Mouse (Mus musculus) testis, adult 2 months (tissue): ENCODE measurements at regions not wholly inside any gene's neighbourhood (a gene's known extent, or its start where the extent isn't known, plus 50 kb on each side); places are given as distances from the start of the nearest gene placed in this dataset.

ENCODE experiments used
- CTCF ChIP-seq: fragments of 200-500 bp; IDR thresholded peaks from 2 replicates; pipeline ENCODE4 v1.5.1; 2012; ENCODE audit warnings: low read depth, mild to moderate bottlenecking, inconsistent platforms, low read length, moderate library complexity; ENCODE audit not compliant: control insufficient read depth, insufficient read depth, insufficient replicate concordance
- POLR2A ChIP-seq: fragments of 200-500 bp; IDR thresholded peaks from 2 replicates; pipeline ENCODE4 v1.6.1; 2012; ENCODE audit warnings: low read depth, mild to moderate bottlenecking, inconsistent platforms, low read length, moderate library complexity; ENCODE audit not compliant: control insufficient read depth

- TF ChIP-seq CTCF: no peak
- no peak for TF ChIP-seq POLR2A
Measured at GRCm38 (mm10) chr17:88118714-88119113, 53.6 kb upstream of the Fbxo11 start.
